Mouse (Mus musculus) embryonic facial prominence, embryonic 11.5 days (tissue): ENCODE results near the gene Zfp65. TPM values are rescaled to one million over a fixed set of nuclear protein-coding genes. Genes with fewer than 3 reads are reported as not detected.

ENCODE experiments used
- ATAC-seq: fragments of 200-750 bp; cut with Nextera tagmentation; replicated peaks from 2 replicates; pipeline ENCODE4 v1.8.0; 2017; ENCODE audit warnings: low read depth; ENCODE audit not compliant: insufficient number of reproducible peaks, low FRiP score, low TSS enrichment
- DNase-seq: peaks from one replicate; pipeline ENCODE4 v3.0.0-alpha.2; 2015; ENCODE audit warnings: low spot score
- H3K27ac ChIP-seq: fragments of 300-500 bp; sonication (generic); replicated peaks from 2 replicates; pipeline ENCODE4 v1.5.1; 2014; ENCODE audit warnings: mild to moderate bottlenecking, low read depth, low read length, control low read depth
- H3K27me3 ChIP-seq: fragments of 300-500 bp; sonication (generic); 2 replicates; pipeline ENCODE4 v1.6.1; 2014; ENCODE audit warnings: mild to moderate bottlenecking, low read length, moderate library complexity, mixed read lengths; ENCODE audit not compliant: control insufficient read depth, insufficient read depth
- H3K36me3 ChIP-seq: fragments of 300-500 bp; sonication (generic); replicated peaks from 2 replicates; pipeline ENCODE4 v1.6.1; 2014; ENCODE audit warnings: low read depth, mild to moderate bottlenecking, low read length, moderate library complexity, mixed read lengths; ENCODE audit not compliant: control insufficient read depth, insufficient read depth
- H3K4me1 ChIP-seq: fragments of 300-500 bp; sonication (generic); 2 replicates; pipeline ENCODE4 v1.6.1; 2014; ENCODE audit warnings: low read length, mixed read lengths; ENCODE audit not compliant: control insufficient read depth, insufficient read depth
- H3K4me2 ChIP-seq: fragments of 300-500 bp; sonication (generic); 2 replicates; pipeline ENCODE4 v1.6.1; 2014; ENCODE audit warnings: low read depth, mild to moderate bottlenecking, control low read depth, low read length, moderate library complexity
- H3K4me3 ChIP-seq: fragments of 300-500 bp; sonication (generic); 2 replicates; pipeline ENCODE4 v1.5.1; 2014; ENCODE audit warnings: low read depth, low read length, control low read depth
- H3K9ac ChIP-seq: fragments of 300-500 bp; sonication (generic); replicated peaks from 2 replicates; pipeline ENCODE4 v1.6.1; 2014; ENCODE audit warnings: mild to moderate bottlenecking, control low read depth, low read length
- H3K9me3 ChIP-seq: fragments of 300-500 bp; sonication (generic); replicated peaks from 2 replicates; pipeline ENCODE4 v1.6.1; 2016; ENCODE audit warnings: mild to moderate bottlenecking, low read length, inconsistent platforms, mixed read lengths; ENCODE audit not compliant: control insufficient read depth
- WGBS: fragments of 180-500 bp; shearing (Covaris S2); extraction: QIAGEN DNeasy Blood & Tissue Kit; methylation state at CpG from one replicate; pipeline ENCODE4 v1.1.7; 2014; 5-methylcytosine and 5-hydroxymethylcytosine counted together
- polyA plus RNA-seq: library from polyadenylated mRNA; unstranded; fragments of >200 nt; fragmentation: Nextera tagmentation; extraction: Ambion mirVana; gene quantifications from 2 replicates; pipeline ENCODE4 v1.2.1, GENCODE M21; 2014

The Zfp65 gene
- polyA plus RNA-seq = 3.8 and 4.1 TPM in 2 replicates

GRCm38 (mm10) chr13:67728641-67729318 lies at the start of gene Zfp65:
Gene Zfp65, minus strand, starts transcription at chr13:67729173.
- Histone ChIP-seq H3K4me1 (no peaks in the 10 kb centered on the region), H3K36me3 (no peaks in the 10 kb centered on the region), H3K9ac (peak within 1 kb of the TSS; percentile 47), H3K27ac (no peak within 1 kb of the TSS), H3K4me3 (peak within 1 kb of the TSS; percentile 56), H3K27me3 (no peaks in the 10 kb centered on the region), H3K9me3 (no peaks in the 10 kb centered on the region), H3K4me2 (peak within 1 kb of the TSS; percentile 37)
- 4% methylated on average over 18 of the region's 21 CpGs for WGBS
- peak; percentile 74 for DNase-seq
- peak; percentile 84 for ATAC-seq

- ATAC-seq = no peak
- Histone ChIP-seq H3K9me3 (no peaks in the 10 kb centered on the region), H3K27ac (no peak overlapping the region), H3K9ac (no peak overlapping the region), H3K36me3 (no peaks in the 10 kb centered on the region), H3K4me2 (no peak overlapping the region), H3K4me1 (no peaks in the 10 kb centered on the region), H3K27me3 (no peaks in the 10 kb centered on the region), H3K4me3 (no peak overlapping the region)
- no peak for DNase-seq
- WGBS = 84% methylated on average over 2 of the region's 2 CpGs
Measured at GRCm38 (mm10) chr13:67763031-67763768, 34.2 kb upstream of the Zfp65 start.

DNA sequence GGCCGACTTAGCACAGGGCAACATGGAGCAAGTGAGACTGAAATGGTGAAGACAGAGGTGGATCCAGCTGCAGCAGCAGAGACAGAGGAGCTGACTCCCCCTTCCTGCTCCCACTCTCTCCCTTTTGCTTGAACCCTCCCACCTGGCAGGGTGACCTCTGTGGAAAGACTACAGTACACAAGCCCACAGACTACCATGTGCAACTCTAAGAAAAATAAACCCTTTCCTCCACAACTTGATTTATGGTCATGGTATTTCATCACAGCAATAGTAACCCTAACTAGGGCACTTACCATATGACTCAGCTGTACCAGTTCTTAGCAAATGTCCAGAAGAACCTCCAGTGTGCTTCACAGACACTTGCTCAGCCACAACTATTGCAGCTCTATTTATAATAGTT lies 31.0 kb upstream of the Zfp65 start:
- Histone ChIP-seq H3K4me3 (no peak overlapping the region), H3K9ac (no peak overlapping the region), H3K4me2 (no peak overlapping the region), H3K27me3 (no peaks in the 10 kb centered on the region), H3K9me3 (no peaks in the 10 kb centered on the region), H3K36me3 (no peaks in the 10 kb centered on the region), H3K27ac (no peak overlapping the region), H3K4me1 (no peaks in the 10 kb centered on the region)
- DNase-seq (no peak), ATAC-seq (no peak)
- WGBS = 89% methylated on average over 1 of the region's 1 CpGs

GRCm38 (mm10) chr13:67755761-67756160 lies 26.8 kb upstream of the Zfp65 start:
- Histone ChIP-seq H3K4me2 (no peak overlapping the region), H3K4me3 (no peak overlapping the region), H3K36me3 (no peaks in the 10 kb centered on the region), H3K27me3 (no peaks in the 10 kb centered on the region), H3K9ac (no peak overlapping the region), H3K9me3 (no peaks in the 10 kb centered on the region), H3K4me1 (no peaks in the 10 kb centered on the region), H3K27ac (no peak overlapping the region)
- 92% methylated on average over 6 of the region's 6 CpGs for WGBS
- no peak for ATAC-seq
- no peak for DNase-seq

DNA sequence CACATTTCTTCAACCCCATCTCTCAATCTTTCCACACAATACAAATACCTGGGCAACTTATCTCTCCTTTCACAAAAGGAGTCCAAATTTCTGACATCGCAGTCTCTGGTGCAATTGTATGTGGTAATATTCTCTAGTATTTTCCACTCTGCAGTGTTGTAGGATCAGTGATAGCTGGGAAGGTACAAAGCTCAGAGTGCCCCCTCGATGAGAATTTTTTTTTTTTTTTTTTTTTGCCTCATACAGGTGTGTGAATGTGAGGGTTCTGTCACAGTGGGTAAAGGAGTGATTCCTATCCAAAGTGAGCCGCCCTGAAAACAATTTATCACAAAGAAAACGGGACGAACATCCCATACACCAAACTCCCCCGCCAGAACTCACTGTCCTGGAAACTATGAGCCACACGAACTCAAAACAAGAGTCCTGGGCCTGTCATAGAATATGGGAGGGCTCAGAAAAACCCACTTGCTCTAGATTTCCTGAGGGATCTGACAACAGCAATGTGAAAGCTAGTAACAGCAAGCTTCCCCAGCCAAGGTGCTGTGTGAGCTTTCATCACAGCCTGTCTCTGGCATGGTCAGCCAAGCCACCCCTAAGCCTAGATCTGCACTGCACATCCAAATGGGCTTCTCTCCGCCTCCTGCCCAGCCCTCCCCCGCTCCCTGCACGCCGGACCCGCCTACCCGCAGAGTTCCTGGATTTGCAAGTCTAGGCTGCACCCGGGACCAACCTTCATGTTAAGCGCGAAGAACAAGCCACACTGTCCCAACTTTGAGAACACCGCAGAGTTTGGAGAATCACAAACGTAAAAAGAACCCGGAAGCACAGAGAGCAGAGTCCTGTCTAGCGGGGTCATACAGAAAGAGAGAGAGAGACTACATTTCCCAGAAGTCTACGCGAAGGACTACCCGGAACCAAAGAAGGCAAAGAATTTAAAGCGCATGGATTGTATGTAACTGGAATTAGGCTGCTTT lies 25.6 kb upstream of the Zfp65 start, which contains the start of gene Zfp85:
TSS of gene Zfp85 (minus strand) at position 896 of the 974 bp plus-strand sequence.
- ATAC-seq = peak; percentile 94
- peak within 1 kb of the TSS; percentile 45 for H3K4me2 ChIP-seq
- no peak within 1 kb of the TSS for H3K27ac ChIP-seq
- H3K4me1 ChIP-seq = no peaks in the 10 kb centered on the region
- no peaks in the 10 kb centered on the region for H3K36me3 ChIP-seq
- no peaks in the 10 kb centered on the region for H3K9me3 ChIP-seq
- H3K9ac ChIP-seq = peak within 1 kb of the TSS; percentile 54
- peak within 1 kb of the TSS; percentile 57 for H3K4me3 ChIP-seq
- peak; percentile 84 for DNase-seq
- 9% methylated on average over 24 of the region's 24 CpGs for WGBS
- no peaks in the 10 kb centered on the region for H3K27me3 ChIP-seq

DNA sequence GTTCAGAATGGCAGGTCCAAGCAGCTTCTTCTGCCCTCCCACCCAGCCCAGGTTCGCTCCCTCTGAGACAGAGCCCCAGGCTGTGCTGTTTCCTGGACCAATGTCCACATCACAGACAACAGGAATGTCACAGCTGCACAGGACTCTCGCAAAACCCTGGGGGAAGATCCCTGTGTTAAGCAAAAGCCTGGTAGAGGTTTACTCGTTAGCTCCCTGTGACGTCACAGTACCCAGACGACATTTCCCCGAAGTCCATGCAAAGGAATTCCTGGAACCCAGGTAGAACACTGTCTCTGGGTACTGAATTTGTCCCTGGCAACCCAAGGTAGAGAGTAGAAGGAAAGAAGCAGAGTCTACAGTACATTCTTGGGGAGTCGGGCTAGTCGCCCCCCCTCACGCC lies 14.9 kb upstream of the Zfp65 start:
- Histone ChIP-seq H3K27ac (no peak overlapping the region), H3K27me3 (no peaks in the 10 kb centered on the region), H3K4me1 (no peaks in the 10 kb centered on the region), H3K4me2 (no peak overlapping the region), H3K9me3 (no peaks in the 10 kb centered on the region), H3K36me3 (no peaks in the 10 kb centered on the region), H3K9ac (no peak overlapping the region), H3K4me3 (no peak overlapping the region)
- WGBS = 88% methylated on average over 9 of the region's 9 CpGs
- DNase-seq = no peak
- ATAC-seq = no peak

DNA sequence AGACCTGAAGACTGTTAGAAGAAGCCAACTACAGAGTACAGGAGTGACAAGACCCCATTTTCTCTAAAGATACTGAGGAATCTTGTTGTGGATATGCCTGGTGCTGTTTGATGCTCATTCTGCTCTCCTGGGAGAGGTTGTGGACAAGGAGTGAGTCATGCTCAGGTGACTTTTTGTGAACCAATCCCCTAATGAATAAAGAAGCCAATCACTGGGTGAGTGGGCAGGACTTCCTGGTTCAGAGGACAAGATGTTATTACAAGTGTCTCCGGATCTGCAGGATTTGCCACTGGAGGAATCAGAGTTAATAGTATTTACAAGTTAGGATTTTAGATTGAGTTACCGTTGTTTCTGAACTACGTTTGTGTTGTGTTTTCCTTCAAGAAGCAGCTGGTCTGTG lies 14.0 kb upstream of the Zfp65 start:
- ATAC-seq = no peak
- H3K27ac ChIP-seq = no peak overlapping the region
- no peak for DNase-seq
- H3K9ac ChIP-seq = no peak overlapping the region
- H3K27me3 ChIP-seq = no peaks in the 10 kb centered on the region
- H3K4me2 ChIP-seq = no peak overlapping the region
- H3K4me1 ChIP-seq = no peaks in the 10 kb centered on the region
- H3K9me3 ChIP-seq = no peaks in the 10 kb centered on the region
- 86% methylated on average over 3 of the region's 3 CpGs for WGBS
- H3K4me3 ChIP-seq = no peak overlapping the region
- no peaks in the 10 kb centered on the region for H3K36me3 ChIP-seq
